Mouse (Mus musculus) lung, adult 2 months (tissue): ENCODE data around the gene Cdc14b. TPM values are rescaled to one million over a fixed set of nuclear protein-coding genes. Genes with fewer than 3 reads are reported as not detected.

Source experiments
- DNase-seq: peaks from one replicate; pipeline ENCODE4 v3.0.0; 2022
- H3K4me1 ChIP-seq: fragments of 200-500 bp; 2 replicates; pipeline ENCODE4 v1.6.1; 2011; ENCODE audit warnings: low read length; ENCODE audit not compliant: control insufficient read depth, insufficient read depth
- H3K4me3 ChIP-seq: fragments of 200-500 bp; replicated peaks from 2 replicates; pipeline ENCODE3; 2011; ENCODE audit warnings: low read depth, mild to moderate bottlenecking, control low read depth, low read length; ENCODE audit errors: extremely low read depth
- CTCF ChIP-seq: fragments of 200-500 bp; IDR thresholded peaks from 2 replicates; pipeline ENCODE4 v1.5.1; 2011; ENCODE audit warnings: mild to moderate bottlenecking, low read length, control low read depth; ENCODE audit not compliant: insufficient read depth
- POLR2A ChIP-seq: fragments of 200-500 bp; IDR thresholded peaks from 2 replicates; pipeline ENCODE4 v1.6.1; 2011; ENCODE audit warnings: low read depth, mild to moderate bottlenecking, control low read depth, low read length, borderline replicate concordance; ENCODE audit errors: extremely low read depth
- WGBS: fragments of 180-500 bp; shearing (Covaris S2); methylation state at CpG from one replicate; pipeline ENCODE4 v1.1.7; 2018; 5-methylcytosine and 5-hydroxymethylcytosine counted together
- polyA plus RNA-seq: library from polyadenylated mRNA; depleted of rRNA; stranded (reverse); fragments of >200 nt; gene quantifications from 2 replicates; pipeline ENCODE4 v1.2.3, GENCODE M21; 2012

Cdc14b gene
- polyA plus RNA-seq, 1 experiment, result 6.6 TPM

- TF ChIP-seq POLR2A (no peak), CTCF (no peak)
- peak overlapping the region; percentile 92 for H3K4me3 ChIP-seq
- DNase-seq, result no peak
Measured at GRCm38 (mm10) chr13:64311266-64311665, 36.2 kb upstream of the Cdc14b start.

GRCm38 (mm10) chr13:64310585-64310984, 35.5 kb upstream of the Cdc14b start:
- TF ChIP-seq CTCF (no peak), POLR2A (no peak)
- Histone ChIP-seq H3K4me3 (no peak overlapping the region), H3K4me1 (peaks cover 16% of the 10 kb centered on the region)
- WGBS, result 26% methylated on average over 6 of the region's 6 CpGs
- DNase-seq, result no peak

More at GRCm38 (mm10) chr13:64311266-64311665, 36.2 kb upstream of the Cdc14b start:
- H3K4me1 ChIP-seq, result peaks cover 16% of the 10 kb centered on the region
- 16% methylated on average over 1 of the region's 1 CpGs for WGBS

DNA sequence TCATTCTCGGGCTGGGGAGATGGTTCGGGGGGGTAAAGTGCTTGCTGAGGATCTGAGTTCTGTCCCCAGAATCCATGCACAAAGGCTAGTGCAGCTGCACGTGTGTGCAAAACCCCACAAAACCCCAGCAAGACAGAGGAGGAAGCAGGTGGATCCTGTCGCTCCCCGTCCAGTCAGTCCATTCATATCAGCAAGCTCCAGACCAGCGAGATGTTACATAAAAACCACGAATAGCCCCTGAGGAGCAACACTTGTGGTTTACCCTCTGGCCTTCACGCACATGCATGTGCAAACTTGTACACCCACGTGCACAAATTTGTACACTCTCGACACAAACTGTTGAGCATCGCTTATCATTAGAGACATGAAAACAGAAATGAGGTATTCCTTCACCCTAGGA, 34.8 kb upstream of the Cdc14b start:
- 41% methylated on average over 11 of the region's 11 CpGs for WGBS
- DNase-seq, result no peak
- H3K4me1 ChIP-seq, result peaks cover 16% of the 10 kb centered on the region
- no peak for TF ChIP-seq CTCF
- no peak for TF ChIP-seq POLR2A
- H3K4me3 ChIP-seq, result no peak overlapping the region

GRCm38 (mm10) chr13:64309036-64309435, 33.9 kb upstream of the Cdc14b start:
- no peak for DNase-seq
- 28% methylated on average over 5 of the region's 5 CpGs for WGBS
- Histone ChIP-seq H3K4me3 (no peak overlapping the region), H3K4me1 (peaks cover 16% of the 10 kb centered on the region)
- TF ChIP-seq CTCF, result no peak
- TF ChIP-seq POLR2A, result no peak

GRCm38 (mm10) chr13:64307508-64307907, 32.4 kb upstream of the Cdc14b start:
- 84% methylated on average over 5 of the region's 5 CpGs for whole genome bisulfite sequencing
- no peak overlapping the region for H3K4me3 ChIP-seq

DNA sequence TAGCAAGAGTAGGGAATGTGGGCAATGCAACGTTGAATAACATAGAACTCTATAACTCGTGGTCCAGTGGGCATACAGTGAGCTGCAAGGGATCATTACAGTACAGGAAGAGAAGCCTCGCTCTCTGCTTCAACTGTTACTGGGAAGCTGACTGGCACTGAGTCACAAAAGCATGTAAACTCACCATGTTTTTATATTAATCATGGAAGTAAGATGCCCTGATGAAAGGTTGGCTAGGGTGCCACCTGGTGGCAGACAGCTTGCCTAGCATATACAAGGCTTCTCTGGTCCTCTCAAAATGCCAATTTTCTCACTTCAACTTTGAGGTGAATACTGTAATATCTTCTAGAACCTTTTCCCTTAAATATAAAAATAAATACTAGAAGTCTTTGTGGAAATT, 31.0 kb upstream of the Cdc14b start:
- Histone ChIP-seq H3K4me1 (peaks cover 12% of the 10 kb centered on the region), H3K4me3 (no peak overlapping the region)
- TF ChIP-seq CTCF, result peak; percentile 90
- no peak for TF ChIP-seq POLR2A
- WGBS, result 53% methylated on average over 3 of the region's 3 CpGs
- DNase-seq, result peak; percentile 39

More at GRCm38 (mm10) chr13:64307508-64307907, 32.4 kb upstream of the Cdc14b start:
- H3K4me1 ChIP-seq, result peaks cover 16% of the 10 kb centered on the region
- TF ChIP-seq CTCF (no peak), POLR2A (no peak)
- no peak for DNase-seq

DNA sequence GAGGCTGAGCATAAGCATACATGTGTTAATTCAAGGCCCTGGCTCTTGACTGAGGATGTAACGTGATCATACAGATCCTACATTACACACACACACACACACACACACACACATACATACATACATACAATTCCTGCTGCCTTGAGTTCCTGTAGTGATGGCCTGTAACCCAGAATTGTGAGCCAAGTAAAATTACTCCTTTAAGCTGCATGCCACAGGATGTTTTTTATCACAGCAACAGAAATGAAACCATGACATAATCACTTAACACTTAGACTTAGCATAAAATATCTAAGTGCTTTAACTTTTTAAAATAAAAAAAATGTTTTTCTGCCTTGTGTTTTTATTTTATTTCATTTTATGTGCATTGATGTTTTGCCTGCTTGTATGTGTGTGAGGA, 24.0 kb upstream of the Cdc14b start:
- WGBS, result 92% methylated on average over 1 of the region's 1 CpGs
- Histone ChIP-seq H3K4me1 (no peaks in the 10 kb centered on the region), H3K4me3 (no peak overlapping the region)
- no peak for DNase-seq
- TF ChIP-seq CTCF (no peak), POLR2A (no peak)

GRCm38 (mm10) chr13:64286791-64287190, 11.7 kb upstream of the Cdc14b start:
- DNase-seq, result no peak
- TF ChIP-seq CTCF (no peak), POLR2A (no peak)
- no peaks in the 10 kb centered on the region for H3K4me1 ChIP-seq
- no peak overlapping the region for H3K4me3 ChIP-seq
- WGBS, result 45% methylated on average over 4 of the region's 4 CpGs

- H3K4me3 ChIP-seq, result no peak overlapping the region
- 71% methylated on average over 4 of the region's 4 CpGs for WGBS
- no peaks in the 10 kb centered on the region for H3K4me1 ChIP-seq
- no peak for DNase-seq
- TF ChIP-seq CTCF (no peak), POLR2A (no peak)
Measured at GRCm38 (mm10) chr13:64286321-64286720, 11.2 kb upstream of the Cdc14b start.

GRCm38 (mm10) chr13:64284676-64285075, 9.6 kb upstream of the Cdc14b start:
- no peak overlapping the region for H3K4me3 ChIP-seq
- 99% methylated on average over 2 of the region's 2 CpGs for WGBS

More at GRCm38 (mm10) chr13:64284676-64285075, 9.6 kb upstream of the Cdc14b start:
- no peak for TF ChIP-seq POLR2A
- no peak for DNase-seq
- H3K4me1 ChIP-seq, result no peaks in the 10 kb centered on the region
